Mouse (Mus musculus): ENCODE data around the gene Ankar.

Ankar gene

DNA sequence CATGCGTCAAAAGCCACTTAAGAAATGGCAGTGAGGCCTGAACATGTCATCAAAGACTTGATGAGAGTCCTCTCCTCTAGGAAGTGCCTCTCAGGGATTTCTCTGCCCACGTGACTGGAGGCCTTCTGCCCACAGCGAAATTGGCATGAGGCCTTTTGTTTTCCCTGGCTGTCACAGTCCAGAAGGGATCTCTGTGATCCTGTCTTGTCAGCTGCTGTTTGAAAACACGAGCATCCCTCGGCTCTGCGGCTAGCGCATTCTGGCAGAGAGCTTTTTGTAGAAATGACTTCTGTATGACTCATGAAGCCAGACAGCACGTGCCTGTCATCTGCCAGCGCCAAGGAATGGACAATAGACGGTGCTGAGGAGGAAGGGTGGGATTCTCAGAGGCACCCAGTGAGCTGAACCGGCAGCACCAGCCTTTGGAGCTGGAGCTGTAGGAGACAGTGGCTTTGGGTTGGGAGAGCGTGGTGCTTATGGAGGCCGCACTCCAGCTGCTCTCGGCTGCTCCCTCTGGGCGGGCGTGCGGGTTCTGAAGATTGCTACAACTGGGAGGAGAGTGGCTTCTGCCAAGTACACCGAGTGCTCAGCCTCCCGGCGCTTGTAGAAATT lies 106.9 kb downstream of the Ankar start:
- DNase-seq (ENCODE audit: low read depth in 1 of 2, low spot score in 2 of 2) = no peak
